Mouse (Mus musculus) ES-E14 (cell line): ENCODE data around the gene 1700016D06Rik.

Experiments used
- CHD2 ChIP-seq: IDR thresholded peaks from 2 replicates; pipeline ENCODE4 v1.6.1; 2014; ENCODE audit warnings: mild to moderate bottlenecking, low read depth, low read length, inconsistent platforms
- HCFC1 ChIP-seq: IDR thresholded peaks from 2 replicates; pipeline ENCODE4 v1.6.1; 2012; ENCODE audit warnings: low read length, inconsistent platforms, borderline replicate concordance; ENCODE audit not compliant: insufficient read depth
- MAFK ChIP-seq: IDR thresholded peaks from 2 replicates; pipeline ENCODE4 v1.6.1; 2014; ENCODE audit warnings: mild to moderate bottlenecking, low read depth, low read length, inconsistent platforms; ENCODE audit not compliant: insufficient read depth
- ZC3H11A ChIP-seq: IDR thresholded peaks from 2 replicates; pipeline ENCODE4 v1.6.1; 2012; ENCODE audit warnings: low read depth, mild to moderate bottlenecking, inconsistent platforms, low read length, borderline replicate concordance
- ZNF384 ChIP-seq: IDR thresholded peaks from 2 replicates; pipeline ENCODE4 v1.6.1; 2012; ENCODE audit warnings: low read depth, low read length, inconsistent platforms

DNA sequence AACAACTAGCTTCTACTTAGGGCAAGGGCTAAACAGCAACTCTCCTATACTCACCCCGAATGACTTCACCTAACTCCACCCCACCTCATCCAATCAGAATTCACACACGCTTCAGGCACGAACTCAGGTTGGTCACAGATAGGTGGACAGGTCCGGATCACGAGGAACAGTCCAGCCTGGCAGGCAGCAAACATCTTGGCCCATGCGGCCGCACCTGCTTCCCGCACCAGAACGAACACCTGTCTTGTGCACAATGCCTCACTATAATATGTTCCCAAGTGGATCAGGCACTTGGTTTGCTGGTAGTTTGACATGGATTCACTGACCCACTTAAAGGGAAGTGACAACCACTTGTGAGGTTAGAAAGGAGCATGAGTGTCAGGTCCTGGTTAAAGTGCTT is 92.0 kb downstream of the 1700016D06Rik start:
- TF ChIP-seq ZC3H11A (no peak), CHD2 (no peak), ZNF384 (no peak), HCFC1 (no peak), MAFK (no peak)
